Comparison of ENCODE assay signal across 16 mouse cellular contexts in genomic region chr5:137633397-137634084, GRCm38 (mm10). TPM values are rescaled to one million over a fixed set of nuclear protein-coding genes. Genes with fewer than 3 reads are reported as not detected.
A peak's percentile ranks its signal among the peaks of the same experiment; 100 is the strongest.
DNase-seq lines count a peak whose midpoint lies in the region; ATAC-seq and TF ChIP-seq lines count a peak whose summit lies in the region.
"Had no signal": no experiment of that assay in that cellular context is flagged by ENCODE, and none has a peak within 500 bp of the region (broad histone marks: within the 10 kb centered on the region; RNA-seq: fewer than 3 reads in every experiment).

No protein-coding gene starts in this region.

- peaks cover 54% of the 10 kb centered on the region for H3K36me3 ChIP-seq in forebrain, embryonic 14.5 days (ENCODE audit: control insufficient read depth, insufficient read depth, low read length)
- peaks cover 42% of the 10 kb centered on the region for H3K36me3 ChIP-seq in forebrain, embryonic 15.5 days
- peaks cover 46% of the 10 kb centered on the region for H3K36me3 ChIP-seq in kidney, postnatal 0 days (ENCODE audit: insufficient read depth, low read length)
- H3K36me3 ChIP-seq in embryonic facial prominence, embryonic 13.5 days = peaks cover 54% of the 10 kb centered on the region

- no peak overlapping the region for H3K4me2 ChIP-seq in forebrain, embryonic 14.5 days (ENCODE audit: low read length)
- no peak overlapping the region for H3K4me2 ChIP-seq in forebrain, embryonic 15.5 days (replicated peaks)
- no peak overlapping the region for H3K4me2 ChIP-seq in kidney, postnatal 0 days (ENCODE audit: low read length)
- H3K4me2 ChIP-seq in embryonic facial prominence, embryonic 13.5 days = no peak overlapping the region

- no peak for ATAC-seq in forebrain, embryonic 14.5 days
- no peak for ATAC-seq in forebrain, embryonic 15.5 days (replicated peaks)
- no peak for ATAC-seq in kidney, postnatal 0 days (replicated peaks; ENCODE audit: low FRiP score, low read depth)
- ATAC-seq in embryonic facial prominence, embryonic 13.5 days (ENCODE audit: insufficient number of reproducible peaks, insufficient read depth, low FRiP score, low TSS enrichment, low read depth) = no peak
- ATAC-seq: forebrain, postnatal 0 days had no signal

- no peak for DNase-seq in forebrain, embryonic 14.5 days (ENCODE audit: low spot score)
- DNase-seq in kidney, postnatal 0 days (ENCODE audit: low spot score) = no peak
- DNase-seq in kidney, postnatal 10 days = no peak
- DNase-seq in lung, postnatal 10 days = peak; percentile 77
- DNase-seq in adrenal gland, postnatal 10 days = no peak
- DNase-seq in right cerebral cortex, postnatal 36 days (ENCODE audit: low spot score in 2 of 2) = no peak
- DNase-seq: adrenal gland, postnatal 25 days; cerebellum, postnatal 25 days; forebrain, postnatal 0 days; gastrocnemius, postnatal 25 days; right cerebral cortex, postnatal 25 days; thymus, postnatal 4 days had no signal

- WGBS in forebrain, embryonic 14.5 days = 84% methylated on average over 12 of the region's 12 CpGs
- WGBS in forebrain, embryonic 15.5 days = 78% methylated on average over 12 of the region's 12 CpGs
- WGBS in kidney, postnatal 0 days = 73% methylated on average over 12 of the region's 12 CpGs
- 69% methylated on average over 12 of the region's 12 CpGs for WGBS in embryonic facial prominence, embryonic 13.5 days

- no peak overlapping the region for H3K27ac ChIP-seq in forebrain, embryonic 14.5 days (ENCODE audit: low read depth, low read length)
- H3K27ac ChIP-seq in forebrain, embryonic 15.5 days (replicated peaks) = no peak overlapping the region
- 0 out of 2 replicates have a peak overlapping the region, but pooled peaks have one; percentile 19 for H3K27ac ChIP-seq in kidney, postnatal 0 days
- H3K27ac ChIP-seq in embryonic facial prominence, embryonic 13.5 days = no peak overlapping the region; the same call in 1 of the 2 replicates
- H3K27ac ChIP-seq: layer of hippocampus, adult 2 months had no signal

- H3K9me3 ChIP-seq in forebrain, embryonic 14.5 days (replicated peaks; ENCODE audit: control insufficient read depth, low read length) = no peaks in the 10 kb centered on the region
- H3K9me3 ChIP-seq in forebrain, embryonic 15.5 days = no peaks in the 10 kb centered on the region
- H3K9me3 ChIP-seq in kidney, postnatal 0 days (replicated peaks; ENCODE audit: low read length) = no peaks in the 10 kb centered on the region
- no peaks in the 10 kb centered on the region for H3K9me3 ChIP-seq in embryonic facial prominence, embryonic 13.5 days

- peak overlapping the region; percentile 8; the same call in 1 of the 2 replicates for H3K9ac ChIP-seq in forebrain, embryonic 14.5 days (ENCODE audit: low read length)
- H3K9ac ChIP-seq in forebrain, embryonic 15.5 days (replicated peaks) = no peak overlapping the region
- H3K9ac ChIP-seq in kidney, postnatal 0 days (ENCODE audit: low read depth, low read length) = no peak overlapping the region
- 0 out of 2 replicates have a peak overlapping the region, but pooled peaks have one; percentile 27 for H3K9ac ChIP-seq in embryonic facial prominence, embryonic 13.5 days
- H3K9ac ChIP-seq: forebrain, postnatal 0 days had no signal

- H3K4me1 ChIP-seq in forebrain, embryonic 14.5 days (ENCODE audit: control insufficient read depth, insufficient read depth, low read length) = peaks cover 17% of the 10 kb centered on the region
- H3K4me1 ChIP-seq in forebrain, embryonic 15.5 days = peaks cover 30% of the 10 kb centered on the region
- H3K4me1 ChIP-seq in kidney, postnatal 0 days (replicated peaks; ENCODE audit: insufficient read depth, low read length) = peaks cover 23% of the 10 kb centered on the region; the same call in 1 of the 2 replicates
- peaks cover 39% of the 10 kb centered on the region for H3K4me1 ChIP-seq in embryonic facial prominence, embryonic 13.5 days

- H3K4me3 ChIP-seq in forebrain, embryonic 14.5 days (ENCODE audit: low read depth, low read length) = no peak overlapping the region
- H3K4me3 ChIP-seq in forebrain, embryonic 15.5 days = no peak overlapping the region
- H3K4me3 ChIP-seq in kidney, postnatal 0 days (replicated peaks; ENCODE audit: low read depth, low read length) = no peak overlapping the region
- no peak overlapping the region for H3K4me3 ChIP-seq in embryonic facial prominence, embryonic 13.5 days
- H3K4me3 ChIP-seq: layer of hippocampus, adult 2 months had no signal

- no peaks in the 10 kb centered on the region for H3K27me3 ChIP-seq in forebrain, embryonic 14.5 days (replicated peaks; ENCODE audit: control insufficient read depth, insufficient read depth, low read length)
- no peaks in the 10 kb centered on the region for H3K27me3 ChIP-seq in forebrain, embryonic 15.5 days
- H3K27me3 ChIP-seq in kidney, postnatal 0 days (ENCODE audit: insufficient read depth, low read length) = no peaks in the 10 kb centered on the region
- H3K27me3 ChIP-seq in embryonic facial prominence, embryonic 13.5 days = no peaks in the 10 kb centered on the region

- TF ChIP-seq CTCF in kidney, postnatal 0 days (IDR thresholded peaks at IDR 0.05; ENCODE audit: low read depth) = no peak

RNA-seq across cellular contexts. Expression of gene Gm20605, which starts 4.6 kb away (rescaled TPM):
- polyA plus RNA-seq in forebrain, embryonic 14.5 days (2014; fragmentation: Nextera tagmentation; extraction: Ambion mirVana) = 4.6 and 6.6 TPM in 2 replicates
- polyA plus RNA-seq in forebrain, embryonic 15.5 days (2015; fragmentation: Nextera tagmentation; extraction: Ambion mirVana) = 6.9 and 7.8 TPM in 2 replicates
- polyA plus RNA-seq in kidney, postnatal 0 days (2015; fragmentation: Nextera tagmentation; extraction: Ambion mirVana) = 5.3 and 6.2 TPM in 2 replicates
- polyA plus RNA-seq in embryonic facial prominence, embryonic 13.5 days (2015; fragmentation: Nextera tagmentation; extraction: Ambion mirVana) = 7.9 and 8.2 TPM in 2 replicates
- total RNA-seq in adrenal gland, postnatal 10 days (2021) = 10 to 100 TPM in 1 of 2 experiments, 1 to 10 TPM in 1; 5.7 to 10.6 TPM

RNA-seq across cellular contexts. Expression of gene Lrch4, which starts 4.6 kb away (rescaled TPM):
- 12.3 and 12.4 TPM in 2 replicates for polyA plus RNA-seq in forebrain, embryonic 14.5 days (2014; fragmentation: Nextera tagmentation; extraction: Ambion mirVana)
- 21.4 and 22.1 TPM in 2 replicates for polyA plus RNA-seq in forebrain, embryonic 15.5 days (2015; fragmentation: Nextera tagmentation; extraction: Ambion mirVana)
- polyA plus RNA-seq in kidney, postnatal 0 days (2015; fragmentation: Nextera tagmentation; extraction: Ambion mirVana) = 42.6 and 42.9 TPM in 2 replicates
- 31.5 and 33.9 TPM in 2 replicates for polyA plus RNA-seq in embryonic facial prominence, embryonic 13.5 days (2015; fragmentation: Nextera tagmentation; extraction: Ambion mirVana)
- 10 to 100 TPM; 25.0 to 29.9 TPM for total RNA-seq in adrenal gland, postnatal 10 days (2021)

RNA-seq across cellular contexts. Expression of gene Fbxo24, which starts 4.7 kb away (rescaled TPM):
- polyA plus RNA-seq in forebrain, embryonic 14.5 days (2014; fragmentation: Nextera tagmentation; extraction: Ambion mirVana) = 0.10 TPM in 1 of 2 replicates, not detected in the other
- polyA plus RNA-seq in forebrain, embryonic 15.5 days (2015; fragmentation: Nextera tagmentation; extraction: Ambion mirVana) = 0.22 TPM in 1 of 2 replicates, not detected in the other
- polyA plus RNA-seq in kidney, postnatal 0 days (2015; fragmentation: Nextera tagmentation; extraction: Ambion mirVana) = 0.14 and 0.17 TPM in 2 replicates
- 0.13 TPM in 1 of 2 replicates, not detected in the other for polyA plus RNA-seq in embryonic facial prominence, embryonic 13.5 days (2015; fragmentation: Nextera tagmentation; extraction: Ambion mirVana)
- 1 to 10 TPM in 1 of 2 experiments, under 1 TPM in 1; 0.51 to 1.2 TPM for total RNA-seq in adrenal gland, postnatal 10 days (2021)
- total RNA-seq: monocyte, adult 5-6 weeks had no signal

RNA-seq across cellular contexts. Expression of gene Sap25, which starts 7.6 kb away (rescaled TPM):
- polyA plus RNA-seq in forebrain, embryonic 14.5 days (2014; fragmentation: Nextera tagmentation; extraction: Ambion mirVana) = 1.5 and 4.6 TPM in 2 replicates
- polyA plus RNA-seq in forebrain, embryonic 15.5 days (2015; fragmentation: Nextera tagmentation; extraction: Ambion mirVana) = 4.5 and 8.5 TPM in 2 replicates
- polyA plus RNA-seq in kidney, postnatal 0 days (2015; fragmentation: Nextera tagmentation; extraction: Ambion mirVana) = 5.3 and 5.4 TPM in 2 replicates
- polyA plus RNA-seq in embryonic facial prominence, embryonic 13.5 days (2015; fragmentation: Nextera tagmentation; extraction: Ambion mirVana) = 7.0 and 8.6 TPM in 2 replicates
- total RNA-seq in adrenal gland, postnatal 10 days (2021) = 1 to 10 TPM; 4.2 to 9.7 TPM

RNA-seq across cellular contexts. Expression of gene Irs3, which starts 12.0 kb away (rescaled TPM):
- not detected in 2 replicates for polyA plus RNA-seq in forebrain, embryonic 14.5 days (2014; fragmentation: Nextera tagmentation; extraction: Ambion mirVana)
- polyA plus RNA-seq in forebrain, embryonic 15.5 days (2015; fragmentation: Nextera tagmentation; extraction: Ambion mirVana) = 0.11 TPM in 1 of 2 replicates, not detected in the other
- polyA plus RNA-seq in kidney, postnatal 0 days (2015; fragmentation: Nextera tagmentation; extraction: Ambion mirVana) = 1.3 and 1.4 TPM in 2 replicates
- polyA plus RNA-seq in embryonic facial prominence, embryonic 13.5 days (2015; fragmentation: Nextera tagmentation; extraction: Ambion mirVana) = 0.26 and 0.32 TPM in 2 replicates
- total RNA-seq in adrenal gland, postnatal 10 days (2021) = 1 to 10 TPM; 2.1 to 4.0 TPM

Comparison
In these comparisons a context has a peak if more than half of its experiments do, and no peak if none do; other contexts are left out.
1. H3K9ac ChIP-seq: peak in forebrain, embryonic 14.5 days (single experiment) and embryonic facial prominence, embryonic 13.5 days (single experiment); none in forebrain, embryonic 15.5 days (single experiment) and kidney, postnatal 0 days (single experiment).